Mouse (Mus musculus) hindbrain, embryonic 15.5 days (tissue): ENCODE measurements around the gene Spin1. TPM values are rescaled to one million over a fixed set of nuclear protein-coding genes. Genes with fewer than 3 reads are reported as not detected.

ENCODE experiments used
- ATAC-seq: fragments of 200-750 bp; cut with Nextera tagmentation; 2 replicates; pipeline ENCODE4 v1.8.0; 2017; ENCODE audit warnings: low read depth, moderate number of reproducible peaks, moderate TSS enrichment; ENCODE audit not compliant: low FRiP score
- H3K27ac ChIP-seq: fragments of 300-500 bp; sonication (generic); replicated peaks from 2 replicates; pipeline ENCODE4 v1.5.1; 2015; ENCODE audit warnings: mild to moderate bottlenecking, inconsistent platforms
- H3K27me3 ChIP-seq: fragments of 300-500 bp; sonication (generic); 2 replicates; pipeline ENCODE4 v1.6.1; 2015; ENCODE audit warnings: control low read depth, inconsistent platforms
- H3K36me3 ChIP-seq: fragments of 300-500 bp; sonication (generic); 2 replicates; pipeline ENCODE4 v1.6.1; 2015; ENCODE audit warnings: control low read depth, inconsistent platforms
- H3K4me1 ChIP-seq: fragments of 300-500 bp; sonication (generic); replicated peaks from 2 replicates; pipeline ENCODE4 v1.6.1; 2015; ENCODE audit warnings: control low read depth, inconsistent platforms
- H3K4me2 ChIP-seq: fragments of 300-500 bp; sonication (generic); 2 replicates; pipeline ENCODE4 v1.6.1; 2015; ENCODE audit warnings: moderate library complexity, mild to moderate bottlenecking, inconsistent platforms
- H3K4me3 ChIP-seq: fragments of 300-500 bp; sonication (generic); 2 replicates; pipeline ENCODE4 v1.5.1; 2015; ENCODE audit warnings: mild to moderate bottlenecking, inconsistent platforms
- H3K9ac ChIP-seq: fragments of 300-500 bp; sonication (generic); 2 replicates; pipeline ENCODE4 v1.6.1; 2015; ENCODE audit warnings: inconsistent platforms
- H3K9me3 ChIP-seq: fragments of 300-500 bp; sonication (generic); 2 replicates; pipeline ENCODE4 v1.6.1; 2016; ENCODE audit warnings: control low read depth, inconsistent platforms
- WGBS: fragments of 180-500 bp; shearing (Covaris S2); methylation state at CpG from one replicate; pipeline ENCODE4 v1.1.7; 2015; 5-methylcytosine and 5-hydroxymethylcytosine counted together
- polyA plus RNA-seq: library from polyadenylated mRNA; unstranded; fragments of >200 nt; fragmentation: Nextera tagmentation; extraction: Ambion mirVana; gene quantifications from 2 replicates; pipeline ENCODE4 v1.2.1, GENCODE M21; 2015

Gene Spin1
- polyA plus RNA-seq, 1 experiment from 2014 or later = 150 TPM

DNA sequence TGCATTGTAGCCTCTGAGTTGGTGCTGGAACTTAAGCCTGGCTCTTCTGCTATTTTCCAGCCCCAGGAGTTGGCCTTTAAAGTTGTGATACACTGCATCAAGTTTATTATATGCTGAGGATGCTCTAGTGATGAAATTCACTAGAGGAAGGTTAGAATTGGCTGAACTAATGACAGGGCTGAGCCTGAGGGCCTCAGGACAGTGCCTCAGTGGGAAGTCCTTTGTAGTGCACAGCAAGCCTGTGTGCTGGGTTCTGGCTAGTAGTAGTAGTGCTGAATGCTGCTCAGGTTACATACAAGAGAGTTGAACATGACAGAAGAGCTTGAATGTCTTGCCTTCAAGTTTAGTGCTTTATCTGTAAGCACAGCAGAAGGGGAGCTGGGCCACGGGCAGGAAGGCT, 21.3 kb downstream of the Spin1 start:
- H3K36me3 ChIP-seq = no peaks in the 10 kb centered on the region
- 25% methylated on average over 1 of the region's 1 CpGs for WGBS
- no peak overlapping the region for H3K4me3 ChIP-seq
- no peak overlapping the region for H3K4me2 ChIP-seq
- no peaks in the 10 kb centered on the region for H3K9me3 ChIP-seq
- H3K27me3 ChIP-seq = no peaks in the 10 kb centered on the region
- no peak overlapping the region for H3K9ac ChIP-seq
- no peak overlapping the region for H3K27ac ChIP-seq
- H3K4me1 ChIP-seq = peaks cover 53% of the 10 kb centered on the region
- ATAC-seq = no peak

DNA sequence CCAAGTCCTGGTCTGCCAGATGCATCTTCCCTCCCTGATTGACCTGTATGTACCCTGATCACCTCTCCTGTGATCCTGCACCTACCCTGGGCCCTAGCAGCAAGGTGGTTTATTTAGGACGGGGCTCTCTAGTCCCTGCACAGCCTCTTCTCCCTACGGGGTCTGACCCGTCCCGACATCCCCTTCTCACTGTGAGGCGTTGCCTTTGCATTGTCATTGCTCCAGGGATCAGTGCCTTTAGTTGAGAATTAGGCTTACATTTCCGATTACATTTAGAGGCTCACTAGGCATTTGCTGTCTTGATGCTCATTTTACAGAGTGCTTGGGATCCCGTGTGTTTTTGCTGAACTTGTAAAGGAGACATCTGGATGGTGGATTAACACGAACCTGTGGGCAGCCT, 22.1 kb downstream of the Spin1 start:
- Histone ChIP-seq H3K27ac (no peak overlapping the region), H3K4me3 (no peak overlapping the region), H3K9me3 (no peaks in the 10 kb centered on the region), H3K36me3 (0 out of 2 replicates have a peak, but pooled peaks cover 1% of the 10 kb centered on the region), H3K4me1 (peaks cover 53% of the 10 kb centered on the region), H3K27me3 (no peaks in the 10 kb centered on the region), H3K9ac (no peak overlapping the region), H3K4me2 (no peak overlapping the region)
- 80% methylated on average over 8 of the region's 8 CpGs for WGBS
- no peak for ATAC-seq

DNA sequence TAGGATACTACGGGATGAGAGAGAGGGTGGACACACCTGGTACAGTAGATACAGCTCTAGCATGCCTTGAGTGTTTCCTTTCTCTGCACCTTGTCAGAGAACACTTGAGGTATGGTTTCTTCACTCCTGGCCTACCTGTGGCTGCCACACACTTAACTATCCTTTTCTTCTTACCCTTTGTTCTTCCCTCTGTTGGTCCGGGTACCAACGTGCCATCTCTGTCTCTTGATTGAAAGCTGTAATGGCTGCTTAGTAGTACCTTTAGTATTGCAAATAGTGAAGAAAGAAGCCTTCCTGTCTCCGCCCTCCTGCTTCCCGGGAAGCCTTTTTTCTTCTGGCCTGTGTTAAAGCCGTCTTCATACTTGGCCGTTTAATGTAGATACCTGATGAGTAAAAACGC, 24.7 kb downstream of the Spin1 start:
- H3K9me3 ChIP-seq = no peaks in the 10 kb centered on the region
- H3K4me1 ChIP-seq = peaks cover 32% of the 10 kb centered on the region
- WGBS = 72% methylated on average over 8 of the region's 8 CpGs
- H3K4me2 ChIP-seq = no peak overlapping the region
- H3K36me3 ChIP-seq = 0 out of 2 replicates have a peak, but pooled peaks cover 4% of the 10 kb centered on the region
- no peak overlapping the region for H3K4me3 ChIP-seq
- H3K27ac ChIP-seq = no peak overlapping the region
- no peaks in the 10 kb centered on the region for H3K27me3 ChIP-seq
- ATAC-seq = no peak
- H3K9ac ChIP-seq = no peak overlapping the region

- no peaks in the 10 kb centered on the region for H3K27me3 ChIP-seq
- no peaks in the 10 kb centered on the region for H3K9me3 ChIP-seq
- H3K4me3 ChIP-seq = no peak overlapping the region
- no peak overlapping the region for H3K27ac ChIP-seq
- no peak overlapping the region for H3K4me2 ChIP-seq
- no peak overlapping the region for H3K9ac ChIP-seq
- 97% methylated on average over 2 of the region's 2 CpGs for WGBS
- ATAC-seq = no peak
- H3K4me1 ChIP-seq = peaks cover 7% of the 10 kb centered on the region
- H3K36me3 ChIP-seq = 0 out of 2 replicates have a peak, but pooled peaks cover 4% of the 10 kb centered on the region
Measured at GRCm38 (mm10) chr13:51127906-51128305, 27.2 kb downstream of the Spin1 start.

- Histone ChIP-seq H3K4me2 (no peak overlapping the region), H3K4me1 (0 out of 2 replicates have a peak, but pooled peaks cover 4% of the 10 kb centered on the region), H3K9me3 (no peaks in the 10 kb centered on the region), H3K4me3 (no peak overlapping the region), H3K27me3 (no peaks in the 10 kb centered on the region), H3K36me3 (0 out of 2 replicates have a peak, but pooled peaks cover 4% of the 10 kb centered on the region), H3K27ac (no peak overlapping the region), H3K9ac (no peak overlapping the region)
- peak; percentile 47; the same call in 1 of the 2 replicates for ATAC-seq
- 93% methylated on average over 7 of the region's 7 CpGs for WGBS
Measured at GRCm38 (mm10) chr13:51128417-51128816, 27.7 kb downstream of the Spin1 start.

- H3K36me3 ChIP-seq = peaks cover 14% of the 10 kb centered on the region
- H3K27me3 ChIP-seq = no peaks in the 10 kb centered on the region
- no peak for ATAC-seq
- WGBS = 77% methylated on average over 10 of the region's 10 CpGs
- no peaks in the 10 kb centered on the region for H3K4me1 ChIP-seq
- H3K4me3 ChIP-seq = no peak overlapping the region
- H3K9me3 ChIP-seq = no peaks in the 10 kb centered on the region
- H3K9ac ChIP-seq = no peak overlapping the region
- no peak overlapping the region for H3K4me2 ChIP-seq
- no peak overlapping the region for H3K27ac ChIP-seq
Measured at GRCm38 (mm10) chr13:51131179-51131578, 30.5 kb downstream of the Spin1 start.

DNA sequence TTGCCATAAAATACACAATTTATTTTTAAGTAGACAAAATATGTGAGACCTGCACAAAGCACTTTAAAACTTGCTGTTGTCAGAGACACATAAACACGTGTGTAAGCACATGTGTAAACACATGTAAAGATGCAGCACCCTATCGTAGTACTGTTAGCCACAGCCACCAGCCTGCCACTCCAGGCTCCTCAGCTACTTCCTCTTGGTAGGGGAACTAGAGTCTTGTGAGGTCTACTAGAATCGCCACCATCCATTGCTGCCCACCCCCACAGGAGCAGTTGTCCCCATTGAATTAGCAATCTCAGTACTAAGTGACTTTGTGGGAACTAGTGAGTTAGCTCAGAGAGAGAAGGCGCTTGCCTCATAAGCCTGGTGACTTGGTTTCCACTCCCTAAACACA, 35.6 kb downstream of the Spin1 start:
- H3K4me2 ChIP-seq = no peak overlapping the region
- no peak overlapping the region for H3K9ac ChIP-seq
- no peak overlapping the region for H3K27ac ChIP-seq
- no peaks in the 10 kb centered on the region for H3K9me3 ChIP-seq
- peaks cover 8% of the 10 kb centered on the region; the same call in 1 of the 2 replicates for H3K4me1 ChIP-seq
- no peak overlapping the region for H3K4me3 ChIP-seq
- no peak for ATAC-seq
- 93% methylated on average over 4 of the region's 4 CpGs for WGBS
- peaks cover 19% of the 10 kb centered on the region for H3K36me3 ChIP-seq
- no peaks in the 10 kb centered on the region for H3K27me3 ChIP-seq

DNA sequence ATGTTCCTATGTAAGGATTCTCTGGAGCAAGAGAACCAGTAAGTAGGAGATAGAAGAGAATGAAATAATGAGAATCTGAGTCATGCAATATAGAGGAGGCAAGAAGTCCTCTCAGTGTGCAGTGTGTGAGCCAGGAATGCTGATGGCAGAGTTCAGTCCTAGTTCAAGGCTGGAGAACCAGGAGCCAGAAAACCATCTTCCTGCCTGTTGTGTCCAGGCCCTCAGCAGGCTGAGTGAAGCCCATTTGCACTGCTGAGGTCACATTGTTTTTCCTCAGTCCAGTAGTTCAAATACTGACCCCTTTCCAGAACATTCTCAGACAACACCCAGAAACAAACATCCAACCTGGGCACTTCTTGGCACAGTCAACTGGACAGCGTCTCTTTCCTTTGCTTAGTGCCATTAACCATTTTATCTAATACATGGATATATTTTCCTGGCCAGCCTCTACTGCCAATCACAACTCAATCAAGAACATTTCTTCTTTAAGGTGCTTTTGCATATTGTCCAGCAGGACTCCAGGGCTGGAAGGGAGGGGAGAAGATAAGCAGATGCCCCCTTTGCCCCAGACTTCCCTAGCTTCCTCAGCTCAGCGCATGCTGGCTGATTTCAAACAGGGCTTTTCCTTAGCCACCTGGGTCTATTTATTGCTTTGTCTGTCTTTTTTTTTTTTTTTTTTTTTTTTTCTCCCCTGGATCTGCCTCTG, 36.5 kb downstream of the Spin1 start:
- no peak overlapping the region for H3K27ac ChIP-seq
- ATAC-seq = no peak; the same call in 1 of the 2 replicates
- peaks cover 22% of the 10 kb centered on the region for H3K36me3 ChIP-seq
- H3K9me3 ChIP-seq = no peaks in the 10 kb centered on the region
- H3K4me1 ChIP-seq = peaks cover 8% of the 10 kb centered on the region; the same call in 1 of the 2 replicates
- no peak overlapping the region for H3K4me3 ChIP-seq
- no peak overlapping the region for H3K9ac ChIP-seq
- H3K27me3 ChIP-seq = no peaks in the 10 kb centered on the region
- 81% methylated on average over 2 of the region's 2 CpGs for WGBS
- H3K4me2 ChIP-seq = no peak overlapping the region

GRCm38 (mm10) chr13:51137702-51138031, 37.0 kb downstream of the Spin1 start:
- Histone ChIP-seq H3K27me3 (no peaks in the 10 kb centered on the region), H3K4me2 (no peak overlapping the region), H3K4me1 (peaks cover 8% of the 10 kb centered on the region; the same call in 1 of the 2 replicates), H3K9me3 (no peaks in the 10 kb centered on the region), H3K4me3 (no peak overlapping the region), H3K9ac (no peak overlapping the region), H3K36me3 (peaks cover 22% of the 10 kb centered on the region), H3K27ac (no peak overlapping the region)
- peak; percentile 33; the same call in 1 of the 2 replicates for ATAC-seq

- no peaks in the 10 kb centered on the region for H3K27me3 ChIP-seq
- WGBS = 78% methylated on average over 1 of the region's 1 CpGs
- H3K9ac ChIP-seq = no peak overlapping the region
- no peak overlapping the region for H3K4me3 ChIP-seq
- peaks cover 18% of the 10 kb centered on the region for H3K36me3 ChIP-seq
- no peaks in the 10 kb centered on the region for H3K4me1 ChIP-seq
- H3K4me2 ChIP-seq = no peak overlapping the region
- no peak overlapping the region for H3K27ac ChIP-seq
- no peak for ATAC-seq
- no peaks in the 10 kb centered on the region for H3K9me3 ChIP-seq
Measured at GRCm38 (mm10) chr13:51147106-51147505, 46.4 kb downstream of the Spin1 start.

GRCm38 (mm10) chr13:51152966-51153669, 52.4 kb downstream of the Spin1 start:
- no peaks in the 10 kb centered on the region for H3K4me1 ChIP-seq
- H3K27ac ChIP-seq = no peak overlapping the region
- peaks cover 31% of the 10 kb centered on the region for H3K36me3 ChIP-seq
- H3K9me3 ChIP-seq = no peaks in the 10 kb centered on the region
- H3K27me3 ChIP-seq = no peaks in the 10 kb centered on the region
- no peak overlapping the region for H3K4me2 ChIP-seq
- WGBS = 89% methylated on average over 4 of the region's 4 CpGs
- ATAC-seq = no peak; the same call in 1 of the 2 replicates
- H3K9ac ChIP-seq = no peak overlapping the region
- no peak overlapping the region for H3K4me3 ChIP-seq

- Histone ChIP-seq H3K4me2 (no peak overlapping the region), H3K36me3 (peaks cover 31% of the 10 kb centered on the region), H3K4me1 (no peaks in the 10 kb centered on the region), H3K9me3 (no peaks in the 10 kb centered on the region), H3K27ac (no peak overlapping the region), H3K9ac (no peak overlapping the region), H3K27me3 (no peaks in the 10 kb centered on the region), H3K4me3 (no peak overlapping the region)
- WGBS = 95% methylated on average over 4 of the region's 4 CpGs
- ATAC-seq = no peak
Measured at GRCm38 (mm10) chr13:51153670-51154030, 53.0 kb downstream of the Spin1 start.
